Mouse (Mus musculus): Measurements from ENCODE around the gene Gm28038. TPM values are rescaled to one million over a fixed set of nuclear protein-coding genes. Genes with fewer than 3 reads are reported as not detected.

The Gm28038 gene
- not detected in 2 replicates for polyA plus RNA-seq (2016; fragmentation: Nextera tagmentation; extraction: Ambion mirVana)

DNA sequence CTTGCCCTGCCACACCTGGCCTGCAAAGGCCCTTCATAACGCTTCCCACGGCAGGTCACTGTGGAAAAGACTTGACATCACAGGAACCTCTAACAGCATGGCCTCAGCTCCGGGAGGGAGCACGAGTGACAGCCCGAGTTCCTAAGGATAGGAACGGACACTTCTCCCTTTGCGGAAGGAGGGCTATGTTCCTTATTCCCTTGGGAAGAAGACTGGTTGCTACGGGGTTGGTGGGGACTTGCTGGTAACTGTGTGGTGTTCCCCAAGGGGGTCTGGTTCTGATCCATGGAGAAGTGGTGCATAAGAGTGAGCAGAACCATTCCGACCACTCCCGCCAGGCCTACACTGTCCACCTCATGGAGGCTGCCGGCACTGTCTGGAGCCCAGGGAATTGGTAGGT lies at the start of gene Gm28038:
Gene Gm28038, plus strand, starts transcription at position 301 of the 400 bp plus-strand sequence.
- Histone ChIP-seq H3K4me1 (peaks cover 12% of the 10 kb centered on the region), H3K36me3 (replicated peaks) (peaks cover 6% of the 10 kb centered on the region; the same call in 1 of the 2 replicates), H3K9me3 (no peaks in the 10 kb centered on the region), H3K27ac (no peak within 1 kb of the TSS), H3K27me3 (ENCODE audit: poor library complexity, severe bottlenecking) (no peaks in the 10 kb centered on the region), H3K4me3 (no peak within 1 kb of the TSS)
- no peak for DNase-seq (ENCODE audit: extremely low spot score, low spot score)
- WGBS, result 94% methylated on average over 11 of the region's 11 CpGs

GRCm38 (mm10) chr2:30235593-30235992 lies 45.2 kb upstream of the Gm28038 start:
- Histone ChIP-seq H3K27ac (no peak overlapping the region), H3K4me1 (peaks cover 35% of the 10 kb centered on the region), H3K9me3 (peaks cover 8% of the 10 kb centered on the region), H3K36me3 (replicated peaks) (peaks cover 15% of the 10 kb centered on the region), H3K27me3 (ENCODE audit: poor library complexity, severe bottlenecking) (no peaks in the 10 kb centered on the region), H3K4me3 (no peak overlapping the region)
- 91% methylated on average over 5 of the region's 5 CpGs for WGBS
- DNase-seq (ENCODE audit: extremely low spot score, low spot score), result no peak

DNA sequence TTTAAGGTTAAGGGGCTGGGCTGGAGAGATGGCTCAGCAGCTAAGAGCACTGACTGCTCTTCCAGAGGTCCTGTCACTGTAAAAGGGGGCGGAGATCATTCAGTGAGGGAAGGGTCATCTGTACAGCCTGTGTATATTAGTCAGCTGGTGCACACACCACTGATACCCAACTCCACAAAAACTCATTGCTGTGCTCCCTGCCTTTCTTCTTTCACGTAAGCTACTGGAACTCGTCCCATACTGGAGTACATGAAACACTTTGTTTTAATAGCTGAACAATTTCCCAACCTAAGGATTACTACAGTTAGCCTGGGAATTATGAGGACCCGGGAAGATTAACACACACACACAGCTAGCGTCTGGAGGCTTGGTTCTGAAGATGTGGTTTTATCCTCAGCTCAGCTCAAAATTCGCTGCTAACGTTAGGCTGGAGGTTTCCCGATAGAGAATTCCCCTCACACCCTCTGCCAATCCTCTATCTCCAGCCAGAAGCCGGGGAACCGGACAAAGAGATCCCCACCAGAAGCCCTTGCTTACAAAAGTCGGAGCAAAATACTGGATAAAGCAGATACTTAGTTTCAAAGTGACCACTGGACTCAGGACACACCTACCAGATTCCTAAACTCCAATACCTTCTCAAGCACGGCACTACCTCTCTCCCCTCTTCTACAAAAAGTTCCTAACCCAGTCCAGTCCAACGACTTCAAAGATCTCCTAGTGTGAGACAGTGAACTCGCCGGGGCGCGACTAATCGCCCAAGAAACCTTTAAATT lies 44.2 kb upstream of the Gm28038 start:
- peak overlapping the region; percentile 98 for H3K4me3 ChIP-seq
- H3K9me3 ChIP-seq, result peaks cover under 1% of the 10 kb centered on the region; the same call in 1 of the 2 replicates
- peaks cover 25% of the 10 kb centered on the region for H3K36me3 ChIP-seq (replicated peaks)
- 7% methylated on average over 18 of the region's 18 CpGs for WGBS
- no peak for DNase-seq (ENCODE audit: extremely low spot score, low spot score)
- no peaks in the 10 kb centered on the region for H3K27me3 ChIP-seq (ENCODE audit: poor library complexity, severe bottlenecking)
- H3K4me1 ChIP-seq, result peaks cover 35% of the 10 kb centered on the region
- H3K27ac ChIP-seq, result peak overlapping the region; percentile 95

- H3K9me3 ChIP-seq, result no peaks in the 10 kb centered on the region
- peak within 1 kb of the TSS; percentile 98 for H3K4me3 ChIP-seq
- peaks cover 33% of the 10 kb centered on the region for H3K36me3 ChIP-seq (replicated peaks)
- H3K4me1 ChIP-seq, result peaks cover 36% of the 10 kb centered on the region
- H3K27me3 ChIP-seq (ENCODE audit: poor library complexity, severe bottlenecking), result no peaks in the 10 kb centered on the region
- WGBS, result under 1% methylated on average over 66 of the region's 67 CpGs
- peak; percentile 100 for DNase-seq (ENCODE audit: extremely low spot score, low spot score)
- H3K27ac ChIP-seq, result peak within 1 kb of the TSS; percentile 95
Observed at GRCm38 (mm10) chr2:30237199-30237880, 43.5 kb upstream of the Gm28038 start, which contains the start of gene Lrrc8a. Gene Lrrc8a, plus strand, starts transcription at chr2:30237715.

GRCm38 (mm10) chr2:30237881-30238280 lies 43.0 kb upstream of the Gm28038 start:
- Histone ChIP-seq H3K27ac (peak overlapping the region; percentile 95), H3K4me3 (peak overlapping the region; percentile 98), H3K9me3 (no peaks in the 10 kb centered on the region), H3K36me3 (replicated peaks) (peaks cover 38% of the 10 kb centered on the region), H3K27me3 (ENCODE audit: poor library complexity, severe bottlenecking) (no peaks in the 10 kb centered on the region), H3K4me1 (peaks cover 41% of the 10 kb centered on the region)
- WGBS, result under 1% methylated on average over 42 of the region's 42 CpGs
- DNase-seq (ENCODE audit: extremely low spot score, low spot score), result no peak

GRCm38 (mm10) chr2:30238906-30239465 lies 41.9 kb upstream of the Gm28038 start:
- Histone ChIP-seq H3K36me3 (replicated peaks) (peaks cover 49% of the 10 kb centered on the region), H3K27ac (no peak overlapping the region; the same call in 1 of the 2 replicates)
- 85% methylated on average over 3 of the region's 3 CpGs for WGBS

GRCm38 (mm10) chr2:30239777-30240176 lies 41.1 kb upstream of the Gm28038 start:
- Histone ChIP-seq H3K9me3 (no peaks in the 10 kb centered on the region), H3K36me3 (replicated peaks) (peaks cover 57% of the 10 kb centered on the region), H3K4me1 (peaks cover 41% of the 10 kb centered on the region), H3K27ac (no peak overlapping the region), H3K4me3 (peak overlapping the region; percentile 98; the same call in 1 of the 2 replicates), H3K27me3 (ENCODE audit: poor library complexity, severe bottlenecking) (no peaks in the 10 kb centered on the region)
- DNase-seq (ENCODE audit: extremely low spot score, low spot score), result no peak
- 91% methylated on average over 4 of the region's 4 CpGs for WGBS

More at GRCm38 (mm10) chr2:30238906-30239465, 41.9 kb upstream of the Gm28038 start:
- H3K4me3 ChIP-seq, result peak overlapping the region; percentile 98
- peaks cover 41% of the 10 kb centered on the region for H3K4me1 ChIP-seq
- no peaks in the 10 kb centered on the region for H3K9me3 ChIP-seq
- H3K27me3 ChIP-seq (ENCODE audit: poor library complexity, severe bottlenecking), result no peaks in the 10 kb centered on the region
- no peak for DNase-seq (ENCODE audit: extremely low spot score, low spot score)

DNA sequence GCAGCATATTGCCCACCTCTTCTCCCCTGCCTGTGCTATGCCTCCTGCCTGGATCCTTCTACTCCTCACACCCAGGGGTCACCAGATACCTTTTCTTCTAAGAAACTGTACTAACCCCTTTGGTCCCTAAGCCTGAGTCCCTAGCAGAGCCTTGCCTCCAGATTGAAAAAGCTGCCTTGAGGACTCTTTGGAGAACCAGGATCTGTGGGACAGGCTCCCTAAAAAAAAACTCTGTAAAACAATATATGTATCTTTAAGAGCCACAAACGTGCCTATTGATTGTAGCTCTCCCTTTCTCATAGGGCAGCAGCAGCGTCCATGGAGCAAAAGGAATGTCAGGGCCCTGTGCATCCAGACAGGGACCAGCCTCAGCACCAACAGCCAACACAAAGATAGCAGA lies 40.6 kb upstream of the Gm28038 start, which contains the start of gene Gm28035:
Gene Gm28035, plus strand, starts transcription at position 301 of the 400 bp plus-strand sequence.
- peak within 1 kb of the TSS; percentile 98; the same call in 1 of the 2 replicates for H3K4me3 ChIP-seq
- H3K9me3 ChIP-seq, result no peaks in the 10 kb centered on the region
- H3K4me1 ChIP-seq, result peaks cover 41% of the 10 kb centered on the region
- peaks cover 62% of the 10 kb centered on the region for H3K36me3 ChIP-seq (replicated peaks)
- no peak within 1 kb of the TSS for H3K27ac ChIP-seq
- WGBS, result 85% methylated on average over 2 of the region's 2 CpGs
- H3K27me3 ChIP-seq (ENCODE audit: poor library complexity, severe bottlenecking), result no peaks in the 10 kb centered on the region
- DNase-seq (ENCODE audit: extremely low spot score, low spot score), result no peak

DNA sequence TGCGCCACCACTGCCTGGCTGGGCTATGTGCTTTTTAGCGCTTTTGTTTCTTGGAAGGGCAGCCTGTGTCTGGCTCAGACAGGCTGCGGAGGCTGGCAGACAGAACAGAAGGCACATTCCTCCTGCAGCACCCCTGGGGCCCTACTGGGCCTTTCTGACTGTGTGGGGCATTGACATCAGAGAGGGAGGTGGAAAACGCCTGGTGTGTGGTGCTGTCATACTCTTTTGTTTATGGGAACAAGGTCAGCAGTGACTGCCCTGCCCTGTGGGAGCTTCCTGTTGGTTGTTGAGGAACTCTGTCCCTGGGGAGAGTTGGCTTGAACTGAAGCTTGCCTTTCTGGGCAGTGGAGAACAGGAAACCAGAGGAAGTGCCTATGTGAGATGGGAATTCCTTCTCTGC lies 38.3 kb upstream of the Gm28038 start:
- 60% methylated on average over 4 of the region's 4 CpGs for WGBS
- Histone ChIP-seq H3K36me3 (replicated peaks) (peaks cover 81% of the 10 kb centered on the region), H3K27me3 (ENCODE audit: poor library complexity, severe bottlenecking) (no peaks in the 10 kb centered on the region), H3K27ac (no peak overlapping the region), H3K4me3 (no peak overlapping the region), H3K9me3 (no peaks in the 10 kb centered on the region), H3K4me1 (peaks cover 30% of the 10 kb centered on the region)
- no peak for DNase-seq (ENCODE audit: extremely low spot score, low spot score)

DNA sequence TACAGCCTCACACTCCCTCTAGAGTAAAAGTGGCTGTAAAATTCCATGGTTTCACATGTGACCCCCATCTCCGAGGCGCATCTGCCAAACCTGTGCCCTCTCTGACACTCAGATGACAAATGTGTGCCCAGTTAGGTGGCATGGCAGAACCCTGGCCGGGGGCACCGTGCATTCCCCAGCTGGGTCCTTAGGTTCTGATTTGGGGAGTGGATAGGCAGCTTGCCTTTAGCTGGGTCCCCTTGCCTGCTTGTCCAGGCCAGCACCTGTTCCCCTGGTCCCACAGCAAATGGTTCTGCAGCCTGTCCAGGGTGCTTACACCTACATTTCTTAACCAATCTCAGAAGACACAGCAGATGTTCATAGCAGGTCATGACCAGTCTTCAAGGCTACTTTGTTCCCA lies 37.5 kb upstream of the Gm28038 start:
- Histone ChIP-seq H3K36me3 (replicated peaks) (peaks cover 90% of the 10 kb centered on the region), H3K4me1 (peaks cover 28% of the 10 kb centered on the region), H3K9me3 (no peaks in the 10 kb centered on the region), H3K27ac (no peak overlapping the region), H3K4me3 (no peak overlapping the region), H3K27me3 (ENCODE audit: poor library complexity, severe bottlenecking) (no peaks in the 10 kb centered on the region)
- no peak for DNase-seq (ENCODE audit: extremely low spot score, low spot score)
- 94% methylated on average over 4 of the region's 4 CpGs for WGBS

DNA sequence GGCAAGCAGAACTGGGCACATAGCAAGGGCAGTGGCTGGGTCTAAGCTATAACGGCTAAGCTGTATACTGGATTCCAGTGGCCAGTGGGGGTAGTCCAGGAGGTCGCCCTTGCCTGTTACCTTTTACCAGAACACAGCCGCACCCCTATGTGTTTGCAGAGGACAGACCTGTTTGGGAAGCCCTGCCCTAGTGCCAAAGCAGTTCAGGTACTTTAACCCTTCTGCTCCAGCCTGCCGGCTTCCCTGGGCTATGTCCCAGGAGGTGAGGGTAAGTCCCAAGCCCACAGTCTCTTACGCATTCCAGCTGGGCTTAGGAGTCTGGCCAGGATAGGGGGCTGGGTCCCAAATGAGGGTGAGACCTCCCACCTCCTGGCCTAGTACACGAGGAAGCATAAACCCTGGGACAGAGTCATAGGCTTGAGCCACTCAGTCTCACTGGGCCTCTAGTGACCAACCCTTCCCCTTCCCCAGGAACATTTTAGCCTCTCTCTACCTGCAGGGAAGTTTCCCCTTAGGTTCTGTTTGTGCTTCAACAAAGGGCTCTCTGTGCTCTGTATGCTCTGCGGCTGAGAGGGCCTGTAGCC lies 36.2 kb upstream of the Gm28038 start:
- H3K4me1 ChIP-seq, result peaks cover 15% of the 10 kb centered on the region
- H3K36me3 ChIP-seq (replicated peaks), result peaks cover 97% of the 10 kb centered on the region
- DNase-seq (ENCODE audit: extremely low spot score, low spot score), result no peak
- 80% methylated on average over 7 of the region's 7 CpGs for WGBS
- H3K27me3 ChIP-seq (ENCODE audit: poor library complexity, severe bottlenecking), result no peaks in the 10 kb centered on the region
- H3K27ac ChIP-seq, result no peak overlapping the region
- no peaks in the 10 kb centered on the region for H3K9me3 ChIP-seq
- no peak overlapping the region for H3K4me3 ChIP-seq

- WGBS, result 89% methylated on average over 5 of the region's 5 CpGs
- peaks cover 10% of the 10 kb centered on the region for H3K4me1 ChIP-seq
Observed at GRCm38 (mm10) chr2:30247036-30247435, 33.8 kb upstream of the Gm28038 start.

More at GRCm38 (mm10) chr2:30247036-30247435, 33.8 kb upstream of the Gm28038 start:
- H3K27me3 ChIP-seq (ENCODE audit: poor library complexity, severe bottlenecking), result no peaks in the 10 kb centered on the region
- H3K9me3 ChIP-seq, result no peaks in the 10 kb centered on the region
- DNase-seq (ENCODE audit: extremely low spot score, low spot score), result no peak
- H3K27ac ChIP-seq, result no peak overlapping the region
- no peak overlapping the region for H3K4me3 ChIP-seq
- H3K36me3 ChIP-seq (replicated peaks), result peaks cover 97% of the 10 kb centered on the region
